Mouse (Mus musculus) urinary bladder, adult 2 months (tissue): Measurements from ENCODE around the gene Ntn4. TPM values are rescaled to one million over a fixed set of nuclear protein-coding genes. Genes with fewer than 3 reads are reported as not detected.

ENCODE experiments used
- DNase-seq: peaks from one replicate; pipeline ENCODE4 v3.0.0; 2022; ENCODE audit warnings: low spot score
- polyA plus RNA-seq: library from polyadenylated mRNA; depleted of rRNA; stranded (reverse); fragments of >200 nt; gene quantifications from 2 replicates; pipeline ENCODE4 v1.2.3, GENCODE M21; 2012

Ntn4 gene
- polyA plus RNA-seq, 1 experiment: 7.8 TPM

- DNase-seq: peak; percentile 31
Measured at GRCm38 (mm10) chr10:93641821-93642746, 1.6 kb downstream of the Ntn4 start.

- no peak for DNase-seq
Measured at GRCm38 (mm10) chr10:93642897-93643296, 2.4 kb downstream of the Ntn4 start.

GRCm38 (mm10) chr10:93644451-93644941, 4.0 kb downstream of the Ntn4 start:
- DNase-seq: no peak

- no peak for DNase-seq
Measured at GRCm38 (mm10) chr10:93647655-93648561, 7.4 kb downstream of the Ntn4 start.

- DNase-seq: no peak
Measured at GRCm38 (mm10) chr10:93648598-93649102, 8.2 kb downstream of the Ntn4 start.

GRCm38 (mm10) chr10:93649127-93649526, 8.6 kb downstream of the Ntn4 start:
- DNase-seq: no peak

- DNase-seq: no peak
Measured at GRCm38 (mm10) chr10:93649600-93649999, 9.1 kb downstream of the Ntn4 start.

GRCm38 (mm10) chr10:93653322-93653721, 12.8 kb downstream of the Ntn4 start:
- no peak for DNase-seq

- no peak for DNase-seq
Measured at GRCm38 (mm10) chr10:93655428-93655827, 14.9 kb downstream of the Ntn4 start.

- no peak for DNase-seq
Measured at GRCm38 (mm10) chr10:93659792-93660191, 19.3 kb downstream of the Ntn4 start.

- DNase-seq: no peak
Measured at GRCm38 (mm10) chr10:93661348-93661991, 21.0 kb downstream of the Ntn4 start.

GRCm38 (mm10) chr10:93662018-93662417, 21.5 kb downstream of the Ntn4 start:
- no peak for DNase-seq

GRCm38 (mm10) chr10:93666222-93666621, 25.7 kb downstream of the Ntn4 start:
- DNase-seq: no peak

- DNase-seq: no peak
Measured at GRCm38 (mm10) chr10:93666996-93667395, 26.5 kb downstream of the Ntn4 start.

GRCm38 (mm10) chr10:93672646-93673479, 32.4 kb downstream of the Ntn4 start:
- no peak for DNase-seq

- DNase-seq: no peak
Measured at GRCm38 (mm10) chr10:93679191-93680007, 38.9 kb downstream of the Ntn4 start.

- DNase-seq: no peak
Measured at GRCm38 (mm10) chr10:93680680-93681377, 40.3 kb downstream of the Ntn4 start.

- DNase-seq: no peak
Measured at GRCm38 (mm10) chr10:93682185-93682747, 41.8 kb downstream of the Ntn4 start.

- no peak for DNase-seq
Measured at GRCm38 (mm10) chr10:93683185-93683584, 42.7 kb downstream of the Ntn4 start.
